Mouse (Mus musculus) heart, adult 2 months (tissue): ENCODE measurements at regions not wholly inside any gene's neighbourhood (a gene's known extent, or its start where the extent isn't known, plus 50 kb on each side); places are given as distances from the start of the nearest gene placed in this dataset.

Experiments
- DNase-seq, 2 experiments: peaks; one replicate each; pipeline ENCODE4 v3.0.0; 2021
- H3K27ac ChIP-seq: fragments of 200-600 bp; 2 replicates; pipeline ENCODE4 v1.8.1; 2022
- H3K27me3 ChIP-seq: fragments of 200-500 bp; 2 replicates; pipeline ENCODE4 v1.6.1; 2012; ENCODE audit warnings: mild to moderate bottlenecking, low read length, inconsistent platforms, mixed read lengths; ENCODE audit not compliant: control insufficient read depth, insufficient read depth
- H3K36me3 ChIP-seq: fragments of 200-500 bp; 2 replicates; pipeline ENCODE4 v1.6.1; 2012; ENCODE audit warnings: low read length, inconsistent platforms; ENCODE audit not compliant: control insufficient read depth, insufficient read depth
- H3K4me1 ChIP-seq: fragments of 200-500 bp; 2 replicates; pipeline ENCODE4 v1.6.1; 2011; ENCODE audit warnings: low read length; ENCODE audit not compliant: control insufficient read depth, insufficient read depth
- H3K4me3 ChIP-seq: fragments of 200-600 bp; 2 replicates; pipeline ENCODE4 v1.8.1; 2022
- H3K79me2 ChIP-seq: fragments of 200-500 bp; replicated peaks from 2 replicates; pipeline ENCODE4 v1.6.1; 2012; ENCODE audit warnings: mild to moderate bottlenecking, inconsistent platforms, low read length, moderate library complexity, mixed read lengths; ENCODE audit not compliant: control insufficient read depth, insufficient read depth
- H3K9ac ChIP-seq: fragments of 200-500 bp; 2 replicates; pipeline ENCODE4 v1.6.1; 2012; ENCODE audit warnings: low read depth, mild to moderate bottlenecking, control low read depth, inconsistent platforms, low read length, mixed read lengths
- CTCF ChIP-seq: fragments of 200-600 bp; IDR thresholded peaks from 2 replicates; pipeline ENCODE4 v1.8.1; 2022; ENCODE audit warnings: antibody characterized with exemption, mild to moderate bottlenecking, moderate library complexity
- EP300 ChIP-seq: fragments of 200-500 bp; IDR thresholded peaks from 2 replicates; pipeline ENCODE4 v1.6.1; 2011; ENCODE audit warnings: low read depth, low read length, control low read depth; ENCODE audit not compliant: insufficient read depth
- POLR2A ChIP-seq: fragments of 200-500 bp; IDR thresholded peaks from 2 replicates; pipeline ENCODE4 v1.6.1; 2011; ENCODE audit warnings: mild to moderate bottlenecking, low read depth, low read length, control low read depth; ENCODE audit not compliant: insufficient read depth
- WGBS: fragments of 180-500 bp; shearing (Covaris S2); methylation state at CpG from one replicate; pipeline ENCODE4 v1.1.7; 2018; 5-methylcytosine and 5-hydroxymethylcytosine counted together
- intact Hi-C: fragments of 180-260 bp; cut with DNase I; formaldehyde crosslinking; loops from one replicate; pipeline ENCODE4 v1.15.1; 2025

DNA sequence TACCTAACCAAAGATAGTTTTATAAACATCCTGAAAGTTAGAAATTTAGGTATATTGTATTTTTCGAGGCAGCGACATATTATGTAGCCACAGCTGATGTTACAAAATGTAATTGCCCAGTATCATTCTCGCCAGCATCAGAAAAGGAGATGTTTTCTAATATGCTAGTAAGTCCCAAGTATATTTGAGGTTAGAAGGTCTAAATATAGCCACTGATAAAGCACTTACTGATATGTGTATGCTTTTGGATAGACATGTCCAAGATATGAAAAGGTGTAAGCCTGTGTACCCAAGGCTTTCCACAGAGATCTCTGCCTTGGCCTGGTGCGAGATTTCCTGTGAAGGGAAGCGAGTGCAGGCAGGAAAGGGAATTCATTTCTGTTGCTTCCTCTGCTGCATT, 4908.1 kb upstream of the Gm7489 start:
- Histone ChIP-seq H3K4me1 (no peaks in the 10 kb centered on the region; the same call in 1 of the 2 replicates), H3K27ac (no peak overlapping the region), H3K36me3 (no peaks in the 10 kb centered on the region), H3K79me2 (no peaks in the 10 kb centered on the region), H3K27me3 (no peaks in the 10 kb centered on the region), H3K9ac (no peak overlapping the region), H3K4me3 (no peak overlapping the region)
- intact Hi-C loops, result no loop called here
- TF ChIP-seq POLR2A (no peak), EP300 (no peak), CTCF (no peak)
- DNase-seq, result no peak
- 63% methylated on average over 5 of the region's 5 CpGs for WGBS
